Mouse (Mus musculus): ENCODE measurements around the gene Taf1d.

- TF ChIP-seq CTCF (IDR thresholded peaks at IDR 0.05) (no peak; the same call in 1 of the 2 replicates), EP300 (IDR thresholded peaks at IDR 0.05) (no peak)
Observed at GRCm38 (mm10) chr9:15305503-15306397, at the start of gene Taf1d.

All from lung, postnatal 0 days (tissue).